Mouse (Mus musculus) limb, embryonic 13.5 days (tissue): ENCODE data around the gene Rdh11. TPM values are rescaled to one million over a fixed set of nuclear protein-coding genes. Genes with fewer than 3 reads are reported as not detected.
A peak's percentile ranks its signal among the peaks of the same experiment; 100 is the strongest.

Experiments used
- ATAC-seq: fragments of 200-750 bp; cut with Nextera tagmentation; 2 replicates; pipeline ENCODE4 v1.8.0; 2017; ENCODE audit warnings: low read depth, moderate number of reproducible peaks, moderate TSS enrichment; ENCODE audit not compliant: low FRiP score
- H3K27ac ChIP-seq: fragments of 300-500 bp; sonication (generic); 2 replicates; pipeline ENCODE4 v1.5.1; 2015; ENCODE audit warnings: inconsistent platforms, mild to moderate bottlenecking, moderate library complexity
- H3K27me3 ChIP-seq: fragments of 300-500 bp; sonication (generic); 2 replicates; pipeline ENCODE4 v1.6.1; 2015; ENCODE audit warnings: mild to moderate bottlenecking, inconsistent platforms
- H3K36me3 ChIP-seq: fragments of 300-500 bp; sonication (generic); 2 replicates; pipeline ENCODE4 v1.6.1; 2015; ENCODE audit warnings: inconsistent platforms, mild to moderate bottlenecking, moderate library complexity
- H3K4me1 ChIP-seq: fragments of 300-500 bp; sonication (generic); 2 replicates; pipeline ENCODE4 v1.6.1; 2015; ENCODE audit warnings: inconsistent platforms
- H3K4me2 ChIP-seq: fragments of 300-500 bp; sonication (generic); replicated peaks from 2 replicates; pipeline ENCODE4 v1.6.1; 2015; ENCODE audit warnings: inconsistent platforms, mild to moderate bottlenecking, moderate library complexity
- H3K4me3 ChIP-seq: fragments of 300-500 bp; sonication (generic); 2 replicates; pipeline ENCODE4 v1.5.1; 2015; ENCODE audit warnings: moderate library complexity, mild to moderate bottlenecking, inconsistent platforms
- H3K9ac ChIP-seq: fragments of 300-500 bp; sonication (generic); 2 replicates; pipeline ENCODE4 v1.6.1; 2015; ENCODE audit warnings: mild to moderate bottlenecking, inconsistent platforms
- H3K9me3 ChIP-seq: fragments of 300-500 bp; sonication (generic); 2 replicates; pipeline ENCODE4 v1.6.1; 2016; ENCODE audit warnings: inconsistent platforms
- WGBS: fragments of 180-500 bp; shearing (Covaris S2); methylation state at CpG from one replicate; pipeline ENCODE4 v1.1.7; 2015; 5-methylcytosine and 5-hydroxymethylcytosine counted together
- polyA plus RNA-seq: library from polyadenylated mRNA; unstranded; fragments of >200 nt; fragmentation: Nextera tagmentation; extraction: Ambion mirVana; gene quantifications from 2 replicates; pipeline ENCODE4 v1.2.1, GENCODE M21; 2015

The Rdh11 gene
- polyA plus RNA-seq, 1 experiment from 2014 or later, result 27.0 TPM

- no peak overlapping the region for H3K4me3 ChIP-seq
- no peaks in the 10 kb centered on the region for H3K9me3 ChIP-seq
- no peaks in the 10 kb centered on the region for H3K36me3 ChIP-seq
- WGBS, result 33% methylated on average over 4 of the region's 4 CpGs
- H3K27me3 ChIP-seq, result peaks cover 39% of the 10 kb centered on the region
- H3K4me2 ChIP-seq, result no peak overlapping the region
- no peak overlapping the region for H3K9ac ChIP-seq
- no peak overlapping the region for H3K27ac ChIP-seq
- H3K4me1 ChIP-seq, result peaks cover 19% of the 10 kb centered on the region
- no peak for ATAC-seq
These were observed 57.0 kb downstream of the Rdh11 start for GRCm38 (mm10) chr12:79135105-79135504.

GRCm38 (mm10) chr12:79134676-79135075, 57.4 kb downstream of the Rdh11 start:
- Histone ChIP-seq H3K27me3 (peaks cover 42% of the 10 kb centered on the region), H3K4me1 (peaks cover 19% of the 10 kb centered on the region), H3K36me3 (no peaks in the 10 kb centered on the region), H3K4me3 (no peak overlapping the region), H3K9ac (no peak overlapping the region), H3K4me2 (no peak overlapping the region), H3K9me3 (no peaks in the 10 kb centered on the region), H3K27ac (no peak overlapping the region)
- no peak for ATAC-seq
- 43% methylated on average over 8 of the region's 8 CpGs for WGBS

- WGBS, result 28% methylated on average over 5 of the region's 5 CpGs
- H3K4me1 ChIP-seq, result peaks cover 19% of the 10 kb centered on the region
- peak overlapping the region; percentile 97 for H3K4me2 ChIP-seq
- H3K9ac ChIP-seq, result no peak overlapping the region
- no peaks in the 10 kb centered on the region for H3K9me3 ChIP-seq
- H3K27ac ChIP-seq, result no peak overlapping the region
- no peak for ATAC-seq
- peaks cover 46% of the 10 kb centered on the region for H3K27me3 ChIP-seq
- peak overlapping the region; percentile 53 for H3K4me3 ChIP-seq
- H3K36me3 ChIP-seq, result no peaks in the 10 kb centered on the region
These were observed 60.2 kb downstream of the Rdh11 start for GRCm38 (mm10) chr12:79131706-79132460.

GRCm38 (mm10) chr12:79131178-79131675, 60.9 kb downstream of the Rdh11 start:
- peaks cover 19% of the 10 kb centered on the region for H3K4me1 ChIP-seq
- H3K9me3 ChIP-seq, result no peaks in the 10 kb centered on the region
- peak overlapping the region; percentile 66 for H3K9ac ChIP-seq
- H3K36me3 ChIP-seq, result no peaks in the 10 kb centered on the region
- peak overlapping the region; percentile 53 for H3K4me3 ChIP-seq
- under 1% methylated on average over 22 of the region's 22 CpGs for WGBS
- peak overlapping the region; percentile 97 for H3K4me2 ChIP-seq
- H3K27me3 ChIP-seq, result peaks cover 46% of the 10 kb centered on the region
- H3K27ac ChIP-seq, result no peak overlapping the region
- ATAC-seq, result no peak

GRCm38 (mm10) chr12:79130299-79131177, 61.6 kb downstream of the Rdh11 start, which contains the start of gene Arg2:
Gene Arg2, plus strand, starts transcription at chr12:79130777.
- peak; percentile 95 for ATAC-seq
- H3K4me1 ChIP-seq, result peaks cover 19% of the 10 kb centered on the region
- H3K4me3 ChIP-seq, result peak within 1 kb of the TSS; percentile 53
- no peak within 1 kb of the TSS for H3K27ac ChIP-seq
- H3K36me3 ChIP-seq, result no peaks in the 10 kb centered on the region
- H3K9me3 ChIP-seq, result no peaks in the 10 kb centered on the region
- WGBS, result under 1% methylated on average over 47 of the region's 47 CpGs
- H3K9ac ChIP-seq, result peak within 1 kb of the TSS; percentile 66
- peaks cover 46% of the 10 kb centered on the region for H3K27me3 ChIP-seq
- H3K4me2 ChIP-seq, result peak within 1 kb of the TSS; percentile 97

Other genes with a start within 250 kb of the Rdh11 start
- gene Tmem229b, start 184.7 kb downstream of the Rdh11 start, polyA plus RNA-seq, result 4.8 and 5.3 TPM in 2 replicates
- 1.7 TPM in 2 replicates for gene Plekhh1, start 163.1 kb downstream of the Rdh11 start, polyA plus RNA-seq
- gene Pigh, start 102.6 kb downstream of the Rdh11 start, polyA plus RNA-seq, result 36.0 and 37.0 TPM in 2 replicates
- gene Arg2, start 61.5 kb downstream of the Rdh11 start, polyA plus RNA-seq, result 1.4 and 1.6 TPM in 2 replicates
- 103 and 104 TPM in 2 replicates for gene Vti1b, start 19.6 kb downstream of the Rdh11 start, polyA plus RNA-seq
- 3.5 TPM in 2 replicates for gene Rdh12, start 16.6 kb upstream of the Rdh11 start, polyA plus RNA-seq
- 12.8 and 14.2 TPM in 2 replicates for gene Zfyve26, start 104.0 kb upstream of the Rdh11 start, polyA plus RNA-seq
- gene Rad51b, start 105.0 kb upstream of the Rdh11 start, polyA plus RNA-seq, result 6.3 and 7.6 TPM in 2 replicates